Comparison of ENCODE assay signal across 11 mouse cellular contexts in the genomic region with DNA sequence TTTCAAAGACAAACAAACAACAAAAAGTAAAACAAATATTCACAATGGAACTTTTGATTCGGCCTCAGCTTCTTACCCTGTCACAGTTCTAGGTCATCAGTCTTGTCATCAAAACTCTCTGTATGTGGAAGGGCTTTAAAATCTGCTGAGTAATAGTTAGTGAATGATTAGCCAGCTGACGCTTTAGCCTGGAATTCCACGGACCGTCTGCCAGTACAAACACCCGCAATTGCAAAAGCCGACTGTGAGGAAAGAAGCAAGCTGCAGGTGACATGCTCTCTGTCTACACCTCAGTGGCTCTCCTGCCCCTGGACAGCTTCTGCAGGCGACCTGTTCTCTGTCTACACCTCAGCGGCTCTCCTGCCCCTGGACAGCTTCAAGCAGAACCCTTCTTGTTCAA. TPM values are rescaled to one million over a fixed set of nuclear protein-coding genes. Genes with fewer than 3 reads are reported as not detected.
DNase-seq lines count a peak whose midpoint lies in the region; ATAC-seq and TF ChIP-seq lines count a peak whose summit lies in the region.
"Had no signal": no experiment of that assay in that cellular context is flagged by ENCODE, and none has a peak within 500 bp of the region (broad histone marks: within the 10 kb centered on the region; RNA-seq: fewer than 3 reads in every experiment).

No protein-coding gene starts in this region.

- H3K9me3 ChIP-seq in forebrain, embryonic 10.5 days = no peaks in the 10 kb centered on the region
- no peaks in the 10 kb centered on the region for H3K9me3 ChIP-seq in forebrain, embryonic 13.5 days (replicated peaks)
- no peaks in the 10 kb centered on the region for H3K9me3 ChIP-seq in embryonic facial prominence, embryonic 10.5 days
- no peaks in the 10 kb centered on the region for H3K9me3 ChIP-seq in lung, embryonic 16.5 days (ENCODE audit: control insufficient read depth, low read length)
- H3K9me3 ChIP-seq in hindbrain, embryonic 11.5 days (ENCODE audit: control insufficient read depth, low read length) = no peaks in the 10 kb centered on the region
- H3K9me3 ChIP-seq: neural tube, embryonic 13.5 days had no signal

- no peak for ATAC-seq in forebrain, embryonic 13.5 days
- ATAC-seq in lung, embryonic 16.5 days (ENCODE audit: low read depth) = peak; percentile 55; the same call in 1 of the 2 replicates
- no peak for ATAC-seq in hindbrain, embryonic 11.5 days (ENCODE audit: low FRiP score)

- no peak overlapping the region for H3K27ac ChIP-seq in forebrain, embryonic 10.5 days
- no peak overlapping the region for H3K27ac ChIP-seq in forebrain, embryonic 13.5 days
- H3K27ac ChIP-seq in embryonic facial prominence, embryonic 10.5 days (replicated peaks) = peak overlapping the region; percentile 35; the same call in 1 of the 2 replicates
- peak overlapping the region; percentile 76; the same call in 1 of the 2 replicates for H3K27ac ChIP-seq in kidney, adult 2 months (ENCODE audit: insufficient read depth, low read depth, low read length)
- H3K27ac ChIP-seq in lung, embryonic 16.5 days (ENCODE audit: low read length) = no peak overlapping the region
- H3K27ac ChIP-seq in hindbrain, embryonic 11.5 days (ENCODE audit: low read depth, low read length) = no peak overlapping the region
- H3K27ac ChIP-seq: neural tube, embryonic 13.5 days had no signal

- H3K27me3 ChIP-seq in forebrain, embryonic 10.5 days (ENCODE audit: poor library complexity, severe bottlenecking) = no peaks in the 10 kb centered on the region
- H3K27me3 ChIP-seq in forebrain, embryonic 13.5 days = no peaks in the 10 kb centered on the region
- H3K27me3 ChIP-seq in embryonic facial prominence, embryonic 10.5 days (replicated peaks; ENCODE audit: low read depth, poor library complexity, severe bottlenecking) = no peaks in the 10 kb centered on the region
- H3K27me3 ChIP-seq in kidney, adult 2 months (replicated peaks; ENCODE audit: control insufficient read depth, insufficient read depth, low read length) = no peaks in the 10 kb centered on the region
- H3K27me3 ChIP-seq in lung, embryonic 16.5 days (ENCODE audit: control insufficient read depth, insufficient read depth, low read depth, low read length) = no peaks in the 10 kb centered on the region
- no peaks in the 10 kb centered on the region for H3K27me3 ChIP-seq in hindbrain, embryonic 11.5 days (ENCODE audit: control insufficient read depth, insufficient read depth, low read length)
- H3K27me3 ChIP-seq: CH12.LX; neural tube, embryonic 13.5 days had no signal

- no peak overlapping the region for H3K4me3 ChIP-seq in forebrain, embryonic 10.5 days
- H3K4me3 ChIP-seq in forebrain, embryonic 13.5 days = no peak overlapping the region
- no peak overlapping the region for H3K4me3 ChIP-seq in embryonic facial prominence, embryonic 10.5 days
- no peak overlapping the region for H3K4me3 ChIP-seq in kidney, adult 2 months (ENCODE audit: insufficient read depth, low read depth, low read length)
- H3K4me3 ChIP-seq in lung, embryonic 16.5 days (ENCODE audit: low read length) = no peak overlapping the region
- no peak overlapping the region for H3K4me3 ChIP-seq in hindbrain, embryonic 11.5 days (ENCODE audit: low read depth, low read length)
- H3K4me3 ChIP-seq: neural tube, embryonic 13.5 days had no signal

- 74% methylated on average over 8 of the region's 8 CpGs for WGBS in forebrain, embryonic 10.5 days
- WGBS in forebrain, embryonic 13.5 days = 62% methylated on average over 8 of the region's 8 CpGs
- 55% methylated on average over 8 of the region's 8 CpGs for WGBS in embryonic facial prominence, embryonic 10.5 days
- WGBS in kidney, adult 2 months = 12% methylated on average over 8 of the region's 8 CpGs
- WGBS in lung, embryonic 16.5 days = 20% methylated on average over 8 of the region's 8 CpGs
- 40% methylated on average over 8 of the region's 8 CpGs for WGBS in hindbrain, embryonic 11.5 days

- no peak for TF ChIP-seq CTCF in kidney, adult 2 months (conservative IDR thresholded peaks at IDR 0.05; ENCODE audit: insufficient read depth, insufficient read length, low read depth, low read length)

- no peaks in the 10 kb centered on the region for H3K36me3 ChIP-seq in forebrain, embryonic 10.5 days (replicated peaks)
- no peaks in the 10 kb centered on the region for H3K36me3 ChIP-seq in forebrain, embryonic 13.5 days (ENCODE audit: poor library complexity, severe bottlenecking)
- H3K36me3 ChIP-seq in embryonic facial prominence, embryonic 10.5 days (replicated peaks) = no peaks in the 10 kb centered on the region
- H3K36me3 ChIP-seq in kidney, adult 2 months (ENCODE audit: control insufficient read depth, insufficient read depth, low read length) = no peaks in the 10 kb centered on the region
- no peaks in the 10 kb centered on the region for H3K36me3 ChIP-seq in lung, embryonic 16.5 days (ENCODE audit: control insufficient read depth, insufficient read depth, low read length)
- H3K36me3 ChIP-seq in hindbrain, embryonic 11.5 days (ENCODE audit: control insufficient read depth, insufficient read depth, low read length) = no peaks in the 10 kb centered on the region
- H3K36me3 ChIP-seq: neural tube, embryonic 13.5 days had no signal

- no peaks in the 10 kb centered on the region; the same call in 1 of the 2 replicates for H3K4me1 ChIP-seq in forebrain, embryonic 10.5 days
- H3K4me1 ChIP-seq in forebrain, embryonic 13.5 days = no peaks in the 10 kb centered on the region
- H3K4me1 ChIP-seq in embryonic facial prominence, embryonic 10.5 days = peaks cover 4% of the 10 kb centered on the region
- 0 out of 2 replicates have a peak, but pooled peaks cover 3% of the 10 kb centered on the region for H3K4me1 ChIP-seq in kidney, adult 2 months (ENCODE audit: control insufficient read depth, insufficient read depth, low read length)
- H3K4me1 ChIP-seq in lung, embryonic 16.5 days (replicated peaks; ENCODE audit: control insufficient read depth, insufficient read depth, low read length) = no peaks in the 10 kb centered on the region
- no peaks in the 10 kb centered on the region for H3K4me1 ChIP-seq in hindbrain, embryonic 11.5 days (replicated peaks; ENCODE audit: control insufficient read depth, insufficient read depth, low read length)
- H3K4me1 ChIP-seq: neural tube, embryonic 13.5 days had no signal

- no peak overlapping the region for H3K4me2 ChIP-seq in forebrain, embryonic 13.5 days
- H3K4me2 ChIP-seq in lung, embryonic 16.5 days (ENCODE audit: low read depth, low read length) = no peak overlapping the region
- H3K4me2 ChIP-seq in hindbrain, embryonic 11.5 days (replicated peaks; ENCODE audit: low read depth, low read length) = no peak overlapping the region
- H3K4me2 ChIP-seq: neural tube, embryonic 13.5 days had no signal

- H3K9ac ChIP-seq in forebrain, embryonic 13.5 days = no peak overlapping the region
- H3K9ac ChIP-seq in lung, embryonic 16.5 days (ENCODE audit: low read length) = no peak overlapping the region
- no peak overlapping the region for H3K9ac ChIP-seq in hindbrain, embryonic 11.5 days (ENCODE audit: low read depth, low read length)
- H3K9ac ChIP-seq: neural tube, embryonic 13.5 days had no signal

- TF ChIP-seq POLR2A in kidney, adult 2 months (IDR thresholded peaks at IDR 0.05; ENCODE audit: low read depth, low read length) = no peak

- DNase-seq in forebrain, embryonic 10.5 days (ENCODE audit: extremely low spot score, low spot score) = peak; percentile 10
- DNase-seq in embryonic facial prominence, embryonic 10.5 days (ENCODE audit: low spot score) = no peak
- DNase-seq in kidney, adult 2 months = peak; percentile 93
- no peak for DNase-seq in hindbrain, embryonic 11.5 days (ENCODE audit: low spot score)
- no peak for DNase-seq in layer of hippocampus, adult 11-12 months (ENCODE audit: low spot score)
- DNase-seq in cerebellum, postnatal 36 days = no peak
- DNase-seq: thymus, postnatal 4 days had no signal

RNA-seq across cellular contexts. Expression of a gene that starts 8.1 kb away (rescaled TPM):
- polyA plus RNA-seq in forebrain, embryonic 10.5 days (2016; fragmentation: Nextera tagmentation; extraction: Ambion mirVana) = 9.4 and 10.7 TPM in 2 replicates
- polyA plus RNA-seq in forebrain, embryonic 13.5 days (2015; fragmentation: Nextera tagmentation; extraction: Ambion mirVana) = 17.8 and 20.5 TPM in 2 replicates
- 9.1 and 9.2 TPM in 2 replicates for polyA plus RNA-seq in embryonic facial prominence, embryonic 10.5 days (2016; fragmentation: Nextera tagmentation; extraction: Ambion mirVana)
- 68.7 and 76.0 TPM in 2 replicates for polyA plus RNA-seq in kidney, adult 2 months (2012; rRNA removed)
- polyA plus RNA-seq in lung, embryonic 16.5 days (2015; fragmentation: Nextera tagmentation; extraction: Ambion mirVana) = 36.9 and 37.8 TPM in 2 replicates
- 14.9 and 16.7 TPM in 2 replicates for polyA plus RNA-seq in hindbrain, embryonic 11.5 days (2014; fragmentation: Nextera tagmentation; extraction: Ambion mirVana)

RNA-seq across cellular contexts. Expression of a gene that starts 14.9 kb away (rescaled TPM):
- polyA plus RNA-seq in forebrain, embryonic 10.5 days (2016; fragmentation: Nextera tagmentation; extraction: Ambion mirVana) = 7.7 and 9.0 TPM in 2 replicates
- polyA plus RNA-seq in forebrain, embryonic 13.5 days (2015; fragmentation: Nextera tagmentation; extraction: Ambion mirVana) = 8.8 and 10.8 TPM in 2 replicates
- 8.6 and 10.0 TPM in 2 replicates for polyA plus RNA-seq in embryonic facial prominence, embryonic 10.5 days (2016; fragmentation: Nextera tagmentation; extraction: Ambion mirVana)
- 0.39 and 1.1 TPM in 2 replicates for polyA plus RNA-seq in kidney, adult 2 months (2012; rRNA removed)
- 5.9 and 9.7 TPM in 2 replicates for polyA plus RNA-seq in lung, embryonic 16.5 days (2015; fragmentation: Nextera tagmentation; extraction: Ambion mirVana)
- polyA plus RNA-seq in hindbrain, embryonic 11.5 days (2014; fragmentation: Nextera tagmentation; extraction: Ambion mirVana) = 10.7 and 11.3 TPM in 2 replicates

RNA-seq across cellular contexts. Expression of a gene that starts 16.1 kb away (rescaled TPM):
- 2.3 and 2.7 TPM in 2 replicates for polyA plus RNA-seq in forebrain, embryonic 10.5 days (2016; fragmentation: Nextera tagmentation; extraction: Ambion mirVana)
- polyA plus RNA-seq in forebrain, embryonic 13.5 days (2015; fragmentation: Nextera tagmentation; extraction: Ambion mirVana) = 3.0 and 5.5 TPM in 2 replicates
- polyA plus RNA-seq in embryonic facial prominence, embryonic 10.5 days (2016; fragmentation: Nextera tagmentation; extraction: Ambion mirVana) = 1.9 and 2.9 TPM in 2 replicates
- 2.0 and 2.8 TPM in 2 replicates for polyA plus RNA-seq in kidney, adult 2 months (2012; rRNA removed)
- polyA plus RNA-seq in lung, embryonic 16.5 days (2015; fragmentation: Nextera tagmentation; extraction: Ambion mirVana) = 4.0 and 4.9 TPM in 2 replicates
- polyA plus RNA-seq in hindbrain, embryonic 11.5 days (2014; fragmentation: Nextera tagmentation; extraction: Ambion mirVana) = 1.4 and 3.0 TPM in 2 replicates
- polyA plus RNA-seq: neural tube, embryonic 13.5 days had no signal

RNA-seq across cellular contexts. Expression of a gene that starts 19.8 kb away (rescaled TPM):
- 1.3 and 1.5 TPM in 2 replicates for polyA plus RNA-seq in forebrain, embryonic 10.5 days (2016; fragmentation: Nextera tagmentation; extraction: Ambion mirVana)
- 2.2 and 2.8 TPM in 2 replicates for polyA plus RNA-seq in forebrain, embryonic 13.5 days (2015; fragmentation: Nextera tagmentation; extraction: Ambion mirVana)
- 1.5 and 2.0 TPM in 2 replicates for polyA plus RNA-seq in embryonic facial prominence, embryonic 10.5 days (2016; fragmentation: Nextera tagmentation; extraction: Ambion mirVana)
- 21.2 and 21.4 TPM in 2 replicates for polyA plus RNA-seq in kidney, adult 2 months (2012; rRNA removed)
- polyA plus RNA-seq in lung, embryonic 16.5 days (2015; fragmentation: Nextera tagmentation; extraction: Ambion mirVana) = 11.2 and 13.7 TPM in 2 replicates
- 3.4 and 4.2 TPM in 2 replicates for polyA plus RNA-seq in hindbrain, embryonic 11.5 days (2014; fragmentation: Nextera tagmentation; extraction: Ambion mirVana)

RNA-seq across cellular contexts. Expression of a gene that starts 20.4 kb away (rescaled TPM):
- polyA plus RNA-seq in forebrain, embryonic 10.5 days (2016; fragmentation: Nextera tagmentation; extraction: Ambion mirVana) = 49.5 and 50.4 TPM in 2 replicates
- 58.6 and 70.5 TPM in 2 replicates for polyA plus RNA-seq in forebrain, embryonic 13.5 days (2015; fragmentation: Nextera tagmentation; extraction: Ambion mirVana)
- 39.1 and 43.8 TPM in 2 replicates for polyA plus RNA-seq in embryonic facial prominence, embryonic 10.5 days (2016; fragmentation: Nextera tagmentation; extraction: Ambion mirVana)
- polyA plus RNA-seq in kidney, adult 2 months (2012; rRNA removed) = 1.3 and 1.5 TPM in 2 replicates
- polyA plus RNA-seq in lung, embryonic 16.5 days (2015; fragmentation: Nextera tagmentation; extraction: Ambion mirVana) = 33.4 and 44.6 TPM in 2 replicates
- 42.5 and 50.0 TPM in 2 replicates for polyA plus RNA-seq in hindbrain, embryonic 11.5 days (2014; fragmentation: Nextera tagmentation; extraction: Ambion mirVana)

Comparison
In these comparisons a context has a peak if more than half of its experiments do, and no peak if none do; other contexts are left out.
1. DNase-seq: peak in forebrain, embryonic 10.5 days (single experiment) and kidney, adult 2 months (single experiment); none in embryonic facial prominence, embryonic 10.5 days (single experiment), hindbrain, embryonic 11.5 days (single experiment), layer of hippocampus, adult 11-12 months (single experiment) and cerebellum, postnatal 36 days (0 of 2).
2. H3K27ac ChIP-seq: peak in embryonic facial prominence, embryonic 10.5 days (single experiment) and kidney, adult 2 months (single experiment); none in forebrain, embryonic 10.5 days (single experiment), forebrain, embryonic 13.5 days (single experiment), lung, embryonic 16.5 days (single experiment) and hindbrain, embryonic 11.5 days (single experiment).